Mouse (Mus musculus) spleen, postnatal 10 days (tissue): ENCODE measurements around the gene Boc.
"Not testable (repeated sequence)": the region's sequence is repeated elsewhere in the genome, so short reads cannot be mapped to it uniquely, and the experiment has no call there.

Experiments used
- DNase-seq, 2 experiments: peaks; one replicate each; pipeline ENCODE4 v3.0.0; 2021 to 2022; ENCODE audit warnings: low spot score in 2 of 2

The Boc gene

DNA sequence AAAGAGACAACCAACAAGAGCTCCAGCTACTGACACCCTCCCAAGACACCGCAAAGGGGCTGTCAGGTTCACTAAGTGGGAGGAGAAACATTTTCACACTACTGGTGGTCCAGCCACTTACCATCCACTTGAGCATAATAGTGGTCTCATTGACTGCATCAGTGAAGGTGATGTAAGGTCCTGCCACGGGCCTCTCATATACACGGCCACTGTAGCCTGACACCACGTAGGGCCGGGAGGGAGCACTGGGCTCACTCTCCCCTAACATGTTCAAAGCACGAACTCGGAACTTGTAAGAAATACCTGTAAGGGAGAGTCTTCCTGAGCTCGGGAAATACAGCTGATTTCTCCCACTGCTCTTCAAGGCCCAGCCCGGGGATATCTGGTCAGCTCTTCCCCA is 67.6 kb downstream of the Boc start:
- no peak for DNase-seq

DNA sequence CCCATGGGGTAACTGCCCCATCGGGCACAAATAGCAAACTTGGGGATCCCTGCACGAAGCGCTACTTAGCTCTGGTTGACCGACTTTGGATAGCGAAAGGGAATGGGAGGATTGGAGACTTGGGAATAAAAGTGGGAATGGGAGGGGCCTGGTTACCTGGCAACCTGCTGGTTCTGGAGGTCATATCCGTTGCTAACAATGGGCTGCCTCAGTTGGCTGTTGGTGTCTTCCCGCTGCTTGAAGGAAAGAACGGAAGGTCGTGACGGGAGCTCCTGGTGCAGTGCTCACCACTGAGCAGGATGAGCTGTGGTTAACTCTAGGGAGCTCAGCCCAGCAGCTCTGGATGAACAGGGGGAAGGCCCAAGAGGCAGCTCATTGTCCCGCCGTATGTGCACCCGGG is 71.5 kb downstream of the Boc start:
- DNase-seq = no peak

DNA sequence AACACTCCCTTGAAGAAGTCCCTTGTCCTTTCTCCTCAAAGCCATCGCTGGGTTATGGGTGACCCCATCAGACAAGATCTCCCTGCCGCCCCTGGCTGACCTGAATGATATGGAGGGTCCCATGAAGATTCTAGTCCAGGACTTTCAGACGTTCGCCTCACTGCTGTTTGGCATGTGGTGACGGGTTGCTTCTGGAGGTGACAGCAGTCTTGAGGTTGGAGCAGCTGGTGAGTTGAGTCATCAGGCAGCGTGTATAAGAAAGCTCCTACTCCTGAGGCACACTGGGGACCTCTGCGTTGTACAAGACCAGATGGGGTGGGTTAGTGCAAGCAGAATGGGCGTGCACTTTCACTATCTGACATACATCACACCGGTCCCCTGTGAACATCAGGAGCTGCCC is 72.1 kb downstream of the Boc start:
- no peak for DNase-seq

DNA sequence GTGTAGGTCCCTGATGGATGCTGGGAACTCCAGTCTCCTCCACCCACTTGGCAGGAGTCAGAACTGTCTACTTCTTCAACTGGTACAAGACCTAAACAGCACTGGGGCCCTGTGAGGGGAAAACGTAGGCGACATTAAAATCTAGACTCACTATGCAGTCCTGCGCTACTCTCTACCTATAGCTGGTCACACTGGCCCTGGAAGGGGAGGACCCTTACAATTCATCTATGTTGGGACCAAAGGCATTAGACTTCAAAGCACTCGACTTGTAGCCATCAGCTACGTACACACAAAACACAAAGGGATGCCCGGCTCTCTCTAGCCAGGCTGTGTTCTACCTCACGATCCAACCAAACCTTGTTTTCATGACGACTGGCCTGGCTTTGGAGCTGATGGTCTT is 73.0 kb downstream of the Boc start:
- DNase-seq = no peak

DNA sequence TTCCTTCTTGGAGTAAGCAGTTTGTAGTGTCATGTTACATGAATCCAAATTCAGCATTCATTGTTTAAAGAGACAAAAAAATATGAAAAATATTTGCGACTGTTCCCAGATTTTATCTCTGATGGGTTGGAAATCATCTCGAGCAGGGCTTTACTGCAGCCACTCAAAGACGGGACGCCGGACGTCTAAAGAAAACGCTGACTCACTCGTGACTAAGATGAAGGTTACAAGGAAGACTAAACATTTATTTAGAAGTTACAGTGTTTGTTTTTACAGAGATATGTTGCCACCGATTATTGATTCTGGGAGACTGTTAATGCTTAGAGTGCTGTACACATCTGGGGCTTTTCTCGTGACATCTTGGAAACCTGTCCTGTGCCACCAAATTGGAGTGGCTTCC is 73.9 kb downstream of the Boc start:
- DNase-seq = no peak

DNA sequence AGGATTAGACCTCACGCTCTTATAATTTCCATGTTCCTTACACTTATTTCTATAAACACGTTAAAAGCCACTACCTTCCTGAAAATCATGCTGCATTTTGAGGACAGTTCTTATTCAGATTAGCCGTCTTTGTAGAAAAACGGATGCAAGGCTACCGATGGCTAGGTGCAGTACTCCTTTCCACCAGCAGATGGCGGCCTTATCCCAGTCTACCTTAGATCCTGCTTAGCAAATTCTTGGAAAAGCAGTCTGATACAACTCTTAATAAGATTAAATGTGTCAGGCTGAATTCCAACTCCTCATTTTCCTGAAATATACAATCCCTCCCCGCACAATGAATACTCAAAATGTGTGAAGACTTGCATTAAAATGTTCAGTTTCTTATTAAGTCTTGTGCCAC is 74.6 kb downstream of the Boc start:
- peak; percentile 53 to 75 for DNase-seq

DNA sequence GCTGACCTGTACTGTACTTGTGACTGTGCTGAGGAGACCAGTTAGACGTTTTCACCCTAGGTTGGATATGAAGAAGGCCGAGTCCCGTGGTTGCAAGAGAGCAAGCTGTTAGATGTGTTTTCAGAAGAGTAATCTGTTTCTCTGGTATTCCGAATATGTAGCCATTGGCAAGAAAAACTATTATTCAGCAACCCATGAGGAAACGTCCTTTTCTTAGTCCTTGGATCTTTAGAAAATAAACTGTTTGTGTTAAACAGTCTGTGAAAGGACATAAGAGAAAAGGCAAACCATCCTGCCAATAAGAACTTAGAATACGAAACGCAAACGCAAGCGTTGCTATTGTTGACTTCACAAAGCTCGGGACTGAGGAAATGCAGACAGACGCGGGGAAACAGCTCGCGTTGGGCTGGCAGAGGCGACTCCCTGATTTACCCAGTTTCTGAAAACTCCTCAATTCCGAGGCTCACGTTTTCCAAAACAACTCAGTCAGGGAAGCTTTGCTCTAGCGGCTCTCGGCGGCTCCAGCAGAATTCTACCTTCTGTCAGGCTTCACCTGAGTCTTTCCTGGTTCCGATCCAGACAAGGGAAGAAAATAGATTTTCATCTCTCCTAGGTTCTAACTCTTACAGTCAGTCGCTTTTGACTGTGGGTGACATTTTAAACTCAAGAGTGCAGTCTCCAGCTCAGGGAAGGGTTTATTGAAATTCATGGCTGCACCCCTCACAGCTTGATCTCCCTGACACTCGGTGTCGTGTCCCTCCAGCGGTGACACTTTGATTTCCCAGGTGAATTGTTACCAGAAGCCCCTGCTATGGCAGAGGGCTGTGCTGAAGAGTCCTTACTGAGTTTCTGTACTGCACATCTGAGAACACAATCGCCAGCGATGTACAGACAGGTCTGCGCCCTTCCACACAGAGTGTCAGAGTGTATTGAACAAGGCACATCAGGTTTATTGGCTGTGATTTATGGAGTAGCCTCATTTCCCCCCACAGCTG is 76.8 kb downstream of the Boc start:
- DNase-seq = no peak

DNA sequence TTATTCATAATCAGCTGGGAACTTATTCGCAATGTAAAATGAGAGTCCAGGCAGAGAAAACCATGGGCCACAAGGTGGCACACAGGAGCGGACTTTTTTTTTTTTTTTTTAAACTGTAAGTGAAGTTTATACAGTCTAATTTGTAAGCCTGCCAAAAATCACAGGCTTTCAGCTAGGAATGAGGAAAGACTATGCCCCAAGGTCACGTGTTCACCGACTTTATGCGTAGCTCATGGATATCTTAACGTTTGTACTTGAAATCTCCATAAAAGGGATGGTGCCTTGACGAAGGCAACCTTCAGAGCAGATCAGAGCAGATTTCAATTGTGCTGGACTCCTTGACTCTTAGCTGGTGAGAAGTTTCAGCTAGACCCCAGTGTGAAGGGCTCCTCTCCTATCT is 78.1 kb downstream of the Boc start:
- no peak for DNase-seq

DNA sequence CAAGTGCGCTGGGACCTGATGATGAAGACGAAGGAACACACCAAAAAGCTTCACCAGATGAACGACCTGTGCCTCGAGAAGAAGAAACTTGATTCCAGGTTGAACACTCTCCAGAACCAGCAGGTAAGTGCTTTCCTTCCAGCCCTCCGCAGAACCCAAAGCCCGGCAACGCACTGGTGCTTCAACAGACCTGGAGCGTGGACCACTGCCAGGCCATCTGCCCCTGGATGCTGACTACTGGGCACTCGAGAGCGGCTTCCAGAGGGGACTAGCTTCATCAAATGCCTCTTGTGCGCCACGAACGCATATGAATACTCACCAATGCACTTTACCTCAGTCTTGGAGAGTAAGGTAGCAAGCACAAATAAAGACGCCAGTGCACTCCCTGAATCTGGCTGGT is 78.8 kb downstream of the Boc start:
- DNase-seq = no peak

DNA sequence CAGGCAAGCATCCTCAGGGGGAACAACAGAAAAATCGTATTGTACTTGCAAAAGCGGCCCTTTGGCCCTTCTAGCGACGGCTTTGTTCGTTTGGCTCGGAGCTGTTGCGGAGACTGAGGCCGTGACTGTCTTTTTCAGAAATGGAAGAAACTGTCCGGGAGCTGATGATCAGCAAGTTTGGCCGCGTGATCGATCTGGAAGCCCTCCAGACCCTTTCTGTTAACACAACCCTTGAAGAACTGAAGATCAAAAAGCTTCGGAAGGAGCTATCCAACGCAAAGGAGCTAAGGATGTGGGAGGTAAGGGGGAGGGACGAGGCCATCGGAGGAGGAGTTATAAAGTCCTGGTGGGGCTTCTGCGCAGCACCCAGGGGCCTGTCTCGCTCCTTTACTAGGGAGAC is 79.9 kb downstream of the Boc start:
- no peak for DNase-seq

DNA sequence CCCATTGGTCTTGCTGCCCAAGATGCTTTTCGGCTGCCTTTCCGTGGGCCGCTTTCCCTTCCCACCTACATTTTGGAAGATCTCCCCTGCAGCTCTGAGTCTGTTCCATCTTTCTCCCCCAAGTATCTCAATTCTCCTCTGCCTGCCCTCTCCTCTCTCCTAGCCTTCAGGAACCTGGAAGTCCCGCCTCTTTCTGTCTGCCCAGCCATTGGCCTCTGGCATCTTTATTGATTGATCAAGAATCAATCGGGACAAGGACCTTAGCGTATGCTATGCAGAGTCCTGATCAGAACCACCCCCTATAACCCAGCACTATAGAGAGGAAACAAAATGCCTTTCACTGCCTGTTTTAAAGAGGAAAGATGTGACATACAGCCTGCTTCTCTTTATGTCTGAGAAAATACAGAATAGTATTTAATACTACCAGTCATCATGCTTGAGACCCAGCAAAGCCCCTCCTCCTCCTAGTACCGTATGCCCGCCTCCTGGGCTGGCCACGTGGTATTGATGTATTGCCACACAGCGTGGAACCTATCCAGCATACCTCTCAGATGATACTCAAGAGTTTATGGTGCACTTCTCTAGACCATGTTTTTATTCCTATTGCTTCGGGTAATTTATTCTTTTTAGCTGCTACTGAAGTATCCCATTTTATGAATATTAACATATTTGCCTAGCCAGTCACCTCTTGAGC is 82.9 kb downstream of the Boc start:
- DNase-seq = no peak

DNA sequence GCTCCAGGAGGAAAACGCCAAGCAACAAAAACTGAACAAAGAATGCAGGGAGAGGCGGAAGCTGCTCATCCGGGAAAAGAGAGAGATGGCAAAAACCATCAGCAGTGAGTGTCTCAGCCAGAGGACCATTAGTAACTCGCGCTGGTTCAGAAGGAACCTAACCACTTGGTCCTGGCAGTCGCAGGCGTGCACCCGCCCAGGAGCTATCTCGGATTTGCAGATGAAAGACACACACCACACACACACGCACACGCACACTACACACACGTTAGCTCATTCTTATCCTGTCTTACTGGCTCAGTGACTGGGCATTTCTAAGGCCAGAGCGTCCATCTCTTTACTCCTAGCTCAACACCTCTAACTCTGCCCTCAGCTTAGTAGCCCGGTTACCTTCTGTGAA is 83.4 kb downstream of the Boc start:
- DNase-seq = no peak

DNA sequence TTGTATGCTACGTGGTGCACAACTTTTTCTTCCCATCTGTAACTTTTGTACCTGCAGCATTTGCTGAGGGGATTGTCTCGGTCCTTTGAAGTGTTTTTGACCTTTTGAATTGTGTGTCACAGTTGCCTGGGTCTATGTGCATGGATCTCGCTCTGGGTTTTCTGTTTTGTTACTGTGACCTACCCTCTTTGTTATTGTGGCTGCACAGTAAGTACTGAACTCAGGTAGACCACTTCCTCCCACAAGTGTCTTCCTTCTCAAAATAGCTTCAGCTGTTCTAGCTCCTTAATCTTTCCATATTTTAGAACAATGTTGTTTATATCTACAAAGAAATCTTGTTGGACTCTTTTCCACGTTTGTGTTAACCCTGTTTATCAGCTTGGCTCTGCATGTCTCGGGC is 97.8 kb downstream of the Boc start:
- DNase-seq = no peak

DNA sequence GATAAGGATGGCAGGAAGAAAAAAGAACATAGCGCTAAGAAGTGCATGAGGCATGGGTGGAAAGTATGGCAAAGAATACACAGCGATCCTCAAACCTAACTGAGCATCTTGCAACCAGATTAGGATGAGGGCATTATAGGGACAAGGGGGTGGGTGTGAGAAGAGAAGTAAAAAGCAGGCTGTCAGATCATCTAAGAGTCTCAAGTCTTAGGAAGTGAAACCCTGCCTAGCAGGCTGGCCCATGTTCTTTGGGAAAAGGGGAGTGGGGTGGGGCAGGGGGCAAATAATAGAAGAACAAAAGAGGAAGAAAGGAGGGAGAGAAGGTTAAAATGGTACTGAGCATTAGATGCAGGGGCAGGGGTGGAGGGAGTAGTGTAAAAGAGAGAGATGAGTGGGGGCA is 99.9 kb downstream of the Boc start:
- no peak for DNase-seq

DNA sequence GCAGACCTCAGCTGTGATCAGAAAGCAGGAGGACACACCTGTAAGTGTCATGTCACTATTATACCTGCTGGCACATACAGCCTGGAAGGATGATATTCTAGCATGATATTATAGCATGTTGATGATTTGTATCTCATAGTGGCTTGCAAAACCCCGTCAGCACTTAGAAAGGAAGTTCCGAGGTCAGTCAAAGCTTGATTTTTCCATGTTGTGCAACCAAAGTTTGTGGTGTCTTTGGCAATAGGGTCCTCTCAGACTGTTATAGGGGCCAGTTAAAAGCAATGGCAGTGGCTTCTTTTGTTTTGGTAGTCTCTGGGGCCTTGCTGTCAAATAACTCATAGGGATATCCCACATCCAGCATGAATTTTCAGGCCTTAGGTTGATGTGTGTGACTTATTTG is 100.8 kb downstream of the Boc start:
- DNase-seq = no peak

DNA sequence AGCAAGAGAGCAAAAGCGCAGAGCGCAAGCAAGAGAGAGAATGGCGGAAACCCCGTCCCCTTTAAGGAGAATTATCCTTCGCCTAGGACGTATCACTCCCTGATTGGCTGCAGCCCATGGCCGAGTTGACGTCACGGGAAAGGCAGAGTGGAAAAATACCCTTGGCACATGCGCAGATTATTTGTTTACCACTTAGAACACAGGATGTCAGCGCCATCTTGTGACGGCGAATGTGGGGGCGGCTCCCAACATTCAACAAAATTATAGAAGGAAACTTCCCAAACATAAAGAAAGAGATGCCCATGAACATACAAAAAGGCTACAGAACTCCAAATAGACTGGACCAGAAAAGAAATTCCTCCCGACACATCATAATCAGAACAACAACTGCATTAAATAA is 116.8 kb downstream of the Boc start:
- DNase-seq = not testable (repeated sequence)

DNA sequence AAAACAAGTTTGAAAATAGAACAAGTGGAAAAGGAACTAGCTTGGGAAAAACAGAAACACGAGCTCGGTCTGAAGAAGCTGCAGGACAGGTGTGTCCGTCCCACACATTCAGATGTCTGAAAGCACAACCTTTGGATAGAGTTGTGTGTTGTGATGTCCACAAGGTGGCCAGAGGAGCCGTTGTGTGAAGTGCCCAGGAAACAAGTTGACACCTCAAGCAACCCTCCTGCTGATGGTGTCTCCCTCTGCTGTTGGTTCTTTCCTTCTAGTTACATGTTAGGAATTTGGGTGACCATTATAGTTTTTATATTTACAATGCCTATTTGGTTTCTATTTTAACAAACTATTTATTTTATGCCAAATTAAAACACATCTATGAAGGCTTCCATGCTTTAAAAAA is 123.2 kb downstream of the Boc start:
- no peak for DNase-seq
